24 mouse cellular contexts compared by ENCODE assay signal in genomic region chr1:178994263-178994662, GRCm38 (mm10).
DNase-seq lines count a peak whose midpoint lies in the region; ATAC-seq and TF ChIP-seq lines count a peak whose summit lies in the region.
"Had no signal": no experiment of that assay in that cellular context is flagged by ENCODE, and none has a peak within 500 bp of the region (broad histone marks: within the 10 kb centered on the region; RNA-seq: fewer than 3 reads in every experiment).

No protein-coding gene starts in this region.

- 0 out of 2 replicates have a peak overlapping the region, but pooled peaks have one; percentile 7 for H3K27ac ChIP-seq in limb, embryonic 10.5 days
- H3K27ac ChIP-seq in lung, postnatal 0 days (ENCODE audit: low read length), result no peak overlapping the region
- no peak overlapping the region for H3K27ac ChIP-seq in forebrain, postnatal 0 days (ENCODE audit: low read depth, low read length)
- H3K27ac ChIP-seq: embryonic facial prominence, embryonic 15.5 days; forebrain, embryonic 10.5 days; heart, embryonic 15.5 days; hindbrain, embryonic 13.5 days had no signal

- no peak for ATAC-seq in cerebellum, adult (ENCODE audit: insufficient number of reproducible peaks, low FRiP score, low TSS enrichment)
- ATAC-seq in lung, postnatal 0 days, result peak; percentile 75
- ATAC-seq in forebrain, postnatal 0 days, result no peak; the same call in 1 of the 2 replicates
- ATAC-seq: CD4-positive, CD25-positive, alpha-beta regulatory T cell, adult 4 months; forebrain, embryonic 14.5 days had no signal

- no peak for TF ChIP-seq EP300 in lung, postnatal 0 days (IDR thresholded peaks at IDR 0.05)

- peak; percentile 24 for TF ChIP-seq CTCF in lung, postnatal 0 days (IDR thresholded peaks at IDR 0.05)
- TF ChIP-seq CTCF in forebrain, postnatal 0 days (IDR thresholded peaks at IDR 0.05; ENCODE audit: low read depth), result no peak

- 75% methylated on average over 7 of the region's 7 CpGs for WGBS in limb, embryonic 10.5 days
- 39% methylated on average over 7 of the region's 7 CpGs for WGBS in lung, postnatal 0 days
- WGBS in forebrain, postnatal 0 days, result 67% methylated on average over 7 of the region's 7 CpGs

- no peaks in the 10 kb centered on the region for H3K36me3 ChIP-seq in limb, embryonic 10.5 days
- no peaks in the 10 kb centered on the region for H3K36me3 ChIP-seq in lung, postnatal 0 days (ENCODE audit: insufficient read depth, low read length)
- no peaks in the 10 kb centered on the region for H3K36me3 ChIP-seq in forebrain, postnatal 0 days (ENCODE audit: insufficient read depth)
- H3K36me3 ChIP-seq: embryonic facial prominence, embryonic 15.5 days; forebrain, embryonic 10.5 days; G1E; heart, embryonic 15.5 days; hindbrain, embryonic 13.5 days had no signal

- no peak overlapping the region for H3K9ac ChIP-seq in lung, postnatal 0 days (replicated peaks; ENCODE audit: low read depth)
- H3K9ac ChIP-seq in forebrain, postnatal 0 days, result no peak overlapping the region
- H3K9ac ChIP-seq: embryonic facial prominence, embryonic 15.5 days; heart, embryonic 15.5 days; hindbrain, embryonic 13.5 days had no signal

- no peaks in the 10 kb centered on the region for H3K27me3 ChIP-seq in limb, embryonic 10.5 days (ENCODE audit: low read depth, poor library complexity, severe bottlenecking)
- no peaks in the 10 kb centered on the region for H3K27me3 ChIP-seq in lung, postnatal 0 days (replicated peaks; ENCODE audit: insufficient read depth, low read length)
- no peaks in the 10 kb centered on the region for H3K27me3 ChIP-seq in forebrain, postnatal 0 days (ENCODE audit: insufficient read depth, low read length)
- H3K27me3 ChIP-seq: embryonic facial prominence, embryonic 15.5 days; heart, embryonic 15.5 days had no signal

- peak; percentile 33 for DNase-seq in cerebellum, adult 9-10 months
- DNase-seq in limb, embryonic 10.5 days (ENCODE audit: low spot score), result no peak
- DNase-seq in lung, postnatal 0 days (ENCODE audit: low spot score), result peak; percentile 54
- DNase-seq in lung, postnatal 36 days, result peak; percentile 31
- DNase-seq in forebrain, postnatal 0 days, result no peak
- no peak for DNase-seq in spleen, postnatal 10 days (ENCODE audit: low spot score in 2 of 2)
- DNase-seq: adrenal gland, postnatal 14 days; B cell, adult 2 months; cerebellum, adult 18-20 months; cerebellum, postnatal 10 days; embryo, embryonic 11 days; gastrocnemius, postnatal 10 days; heart, adult 18-20 months; heart, postnatal 14 days had no signal

- no peaks in the 10 kb centered on the region for H3K9me3 ChIP-seq in limb, embryonic 10.5 days (replicated peaks)
- no peaks in the 10 kb centered on the region for H3K9me3 ChIP-seq in lung, postnatal 0 days (ENCODE audit: low read length)
- no peaks in the 10 kb centered on the region for H3K9me3 ChIP-seq in forebrain, postnatal 0 days (ENCODE audit: low read length)
- H3K9me3 ChIP-seq: embryonic facial prominence, embryonic 15.5 days; forebrain, embryonic 10.5 days; G1E; heart, embryonic 15.5 days; hindbrain, embryonic 13.5 days had no signal

- peaks cover 42% of the 10 kb centered on the region for H3K4me1 ChIP-seq in limb, embryonic 10.5 days
- H3K4me1 ChIP-seq in lung, postnatal 0 days (ENCODE audit: insufficient read depth, low read depth, low read length), result no peaks in the 10 kb centered on the region
- H3K4me1 ChIP-seq in forebrain, postnatal 0 days (ENCODE audit: insufficient read depth), result no peaks in the 10 kb centered on the region

- H3K4me2 ChIP-seq in lung, postnatal 0 days (replicated peaks; ENCODE audit: low read depth, low read length), result no peak overlapping the region
- no peak overlapping the region for H3K4me2 ChIP-seq in forebrain, postnatal 0 days (ENCODE audit: low read depth)
- H3K4me2 ChIP-seq: embryonic facial prominence, embryonic 15.5 days; heart, embryonic 11.5 days; heart, embryonic 15.5 days; hindbrain, embryonic 13.5 days had no signal

- no peak overlapping the region for H3K4me3 ChIP-seq in limb, embryonic 10.5 days
- no peak overlapping the region for H3K4me3 ChIP-seq in lung, postnatal 0 days (ENCODE audit: low read depth, low read length)
- no peak overlapping the region for H3K4me3 ChIP-seq in forebrain, postnatal 0 days (ENCODE audit: low read depth, low read length)
- H3K4me3 ChIP-seq: embryonic facial prominence, embryonic 15.5 days; erythroblast, embryonic 14.5 days; forebrain, embryonic 10.5 days; heart, embryonic 15.5 days; hindbrain, embryonic 13.5 days had no signal

Comparison
In these comparisons a context has a peak if more than half of its experiments do, and no peak if none do; other contexts are left out.
1. DNase-seq: peak in cerebellum, adult 9-10 months (single experiment), lung, postnatal 0 days (single experiment) and lung, postnatal 36 days (single experiment); none in limb, embryonic 10.5 days (single experiment), forebrain, postnatal 0 days (single experiment) and spleen, postnatal 10 days (0 of 2).